Mouse (Mus musculus): ENCODE data around the gene Ankrd16. TPM values are rescaled to one million over a fixed set of nuclear protein-coding genes. Genes with fewer than 3 reads are reported as not detected.

Ankrd16 gene
- total RNA-seq, 2 experiments from 2014 or later = 27.3 to 31.1 TPM

DNA sequence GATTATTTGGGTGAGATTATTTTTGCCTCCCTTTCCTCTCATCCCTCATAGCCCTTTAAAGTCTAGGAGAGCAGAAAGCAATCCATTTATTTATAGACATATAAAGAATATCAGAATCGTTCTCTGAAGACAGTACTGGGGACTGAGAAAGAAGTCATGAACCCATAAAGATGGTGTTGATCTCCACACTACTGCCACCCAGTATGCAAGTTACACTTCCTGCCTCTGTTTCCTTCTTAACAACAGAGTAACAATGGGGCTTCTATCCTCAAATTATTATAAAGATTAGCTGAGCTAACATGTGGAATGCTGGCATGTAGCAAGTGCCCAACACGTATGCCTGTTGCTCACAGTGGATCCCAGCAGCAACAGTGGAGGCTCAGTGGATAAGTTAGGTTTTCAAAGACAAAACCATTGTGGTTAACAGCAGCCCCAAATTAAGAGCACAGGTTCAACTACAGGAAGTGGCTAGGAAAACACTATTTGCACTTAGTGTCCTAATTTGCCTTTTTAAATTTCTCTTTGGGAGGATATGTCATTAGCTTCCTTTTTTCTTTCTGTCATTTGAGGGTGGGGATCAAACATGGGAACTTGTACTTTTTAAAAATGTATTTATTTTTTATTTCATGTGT lies 23.7 kb downstream of the Ankrd16 start:
- intact Hi-C loops (cut with DNase I) = no loop called here
- DNase-seq = no peak

Other genes starting within 250 kb of the Ankrd16 start
- gene Pfkfb3, start 223.8 kb upstream of the Ankrd16 start, total RNA-seq (2021) = 10 to 100 TPM in 1 of 2 experiments, 1 to 10 TPM in 1; 9.9 to 17.4 TPM
- 10 to 100 TPM; 64.9 to 80.2 TPM for gene Rbm17, start 173.7 kb upstream of the Ankrd16 start, total RNA-seq (2021)
- gene Gm17490, start 151.6 kb upstream of the Ankrd16 start, total RNA-seq (2021) = not detected
- under 1 TPM; 0.29 to 0.64 TPM for gene Il2ra, start 135.1 kb upstream of the Ankrd16 start, total RNA-seq (2021)
- 10 to 100 TPM; 24.6 to 31.6 TPM for gene Il15ra, start 72.6 kb upstream of the Ankrd16 start, total RNA-seq (2021)
- 10 to 100 TPM; 77.2 to 80.4 TPM for gene Fbh1, start 294 bp upstream of the Ankrd16 start, total RNA-seq (2021)